ENCODE assay signal across 19 mouse cellular contexts in the genomic region with DNA sequence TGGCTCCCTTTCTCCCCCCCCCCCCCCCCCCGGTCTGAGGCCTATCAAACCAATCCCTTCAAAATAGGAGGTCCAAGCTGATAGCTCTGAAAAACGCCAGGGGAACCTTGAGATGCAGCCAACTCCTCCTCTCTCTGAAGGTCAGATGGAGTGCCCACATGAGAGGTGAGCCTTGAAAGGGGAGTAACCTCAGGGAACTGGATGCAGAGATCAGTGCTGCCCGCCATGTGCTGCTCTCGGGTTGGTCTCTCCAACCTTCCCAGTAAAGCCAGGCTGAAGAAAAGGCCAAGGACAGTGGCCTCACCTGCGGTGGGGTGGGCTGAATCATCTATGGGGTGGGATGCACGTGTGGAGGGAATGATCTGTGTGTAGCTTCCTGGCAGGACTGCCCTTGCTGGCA. TPM values are rescaled to one million over a fixed set of nuclear protein-coding genes. Genes with fewer than 3 reads are reported as not detected.
"Had no signal": no experiment of that assay in that cellular context is flagged by ENCODE, and none has a peak within 500 bp of the region (broad histone marks: within the 10 kb centered on the region; RNA-seq: fewer than 3 reads in every experiment).

No protein-coding gene starts in this region.

- H3K4me3 ChIP-seq: left cerebral cortex, adult 2 months; limb, embryonic 15.5 days; liver, embryonic 12.5 days; midbrain, embryonic 10.5 days; myocyte; neural tube, embryonic 15.5 days had no signal

- H3K36me3 ChIP-seq: limb, embryonic 15.5 days; liver, embryonic 12.5 days; midbrain, embryonic 10.5 days; neural tube, embryonic 15.5 days had no signal

- H3K9ac ChIP-seq: limb, embryonic 15.5 days; liver, embryonic 12.5 days; lung, embryonic 14.5 days; neural tube, embryonic 15.5 days had no signal

- H3K27ac ChIP-seq: limb, embryonic 15.5 days; liver, embryonic 12.5 days; midbrain, embryonic 10.5 days; stomach, postnatal 0 days had no signal

- ATAC-seq: liver, embryonic 12.5 days had no signal

- H3K9me3 ChIP-seq: limb, embryonic 15.5 days; liver, embryonic 12.5 days; midbrain, embryonic 10.5 days; neural tube, embryonic 15.5 days had no signal

- H3K4me2 ChIP-seq: limb, embryonic 15.5 days; lung, embryonic 14.5 days; neural tube, embryonic 15.5 days had no signal

- DNase-seq: kidney, adult 8-10 months; kidney, postnatal 25 days; lung, embryonic 14.5 days; lung, postnatal 10 days; lung, postnatal 4 days; midbrain, embryonic 14.5 days; right cerebral cortex, adult 18-20 months; thymus, adult 2 months; thymus, postnatal 25 days had no signal

- H3K27me3 ChIP-seq: neural tube, embryonic 15.5 days had no signal

RNA-seq across cellular contexts. Expression of gene Mybph, which starts 19.1 kb away (rescaled TPM):
- total RNA-seq: left cerebral cortex, postnatal 14 days had no signal
- polyA plus RNA-seq: lung, embryonic 14.5 days; urinary bladder, adult 2 months had no signal

RNA-seq across cellular contexts. Expression of gene Adora1, which starts 22.9 kb away (rescaled TPM):
- total RNA-seq: megakaryocyte, adult 5-6 weeks had no signal

RNA-seq across cellular contexts. Expression of gene Chil1, which starts 30.4 kb away (rescaled TPM):
- polyA plus RNA-seq: lung, embryonic 14.5 days had no signal
